Mouse (Mus musculus) E14TG2a.4 (cell line): ENCODE measurements around the gene Guca1b.

Source experiments
- H3K27me3 ChIP-seq: 2 replicates; pipeline ENCODE4 v1.6.1; 2014; ENCODE audit warnings: low read length, control low read depth; ENCODE audit not compliant: insufficient read depth
- H3K36me3 ChIP-seq: 2 replicates; pipeline ENCODE4 v1.6.1; 2014; ENCODE audit warnings: low read length, control low read depth; ENCODE audit not compliant: insufficient read depth
- H3K4me1 ChIP-seq: replicated peaks from 2 replicates; pipeline ENCODE4 v1.6.1; 2014; ENCODE audit warnings: low read depth, low read length, control low read depth
- H3K4me3 ChIP-seq: replicated peaks from 2 replicates; pipeline ENCODE4 v1.5.1; 2014; ENCODE audit warnings: mild to moderate bottlenecking, low read length
- H3K9me3 ChIP-seq: 2 replicates; pipeline ENCODE4 v1.6.1; 2014; ENCODE audit warnings: low read length, control low read depth
- CTCF ChIP-seq: conservative IDR thresholded peaks from 2 replicates; pipeline ENCODE4 v1.5.1; 2014; ENCODE audit warnings: low read length
- NANOG ChIP-seq: IDR thresholded peaks from 2 replicates; pipeline ENCODE4 v1.6.1; 2014; ENCODE audit warnings: borderline replicate concordance, low read length, mixed read lengths
- POU5F1 ChIP-seq: IDR thresholded peaks from 2 replicates; pipeline ENCODE4 v1.6.1; 2014; ENCODE audit warnings: low read length, borderline replicate concordance

The Guca1b gene

DNA sequence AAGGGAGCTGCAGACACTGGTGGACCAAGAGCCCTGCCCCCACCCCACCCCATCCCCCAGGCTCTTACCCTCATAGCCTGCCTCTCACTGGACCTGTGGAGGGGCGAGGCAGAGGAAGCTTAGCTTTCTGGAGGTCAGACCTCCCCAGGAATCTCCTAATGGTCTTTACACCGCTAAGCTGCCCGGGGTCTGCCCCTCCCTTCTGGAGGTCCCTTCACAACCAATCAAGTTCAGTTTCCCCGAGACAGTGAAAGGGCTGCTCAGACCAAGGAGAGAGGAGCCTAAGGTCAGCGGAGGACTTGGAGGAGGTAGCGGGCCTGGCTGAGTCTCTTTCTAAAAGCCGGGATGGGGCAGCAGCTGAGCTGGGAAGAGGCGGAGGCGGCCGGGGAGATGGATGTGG, at the start of gene Guca1b:
Guca1b (plus strand) TSS at position 249 of the 400 bp plus-strand sequence.
- no peak for TF ChIP-seq CTCF
- H3K4me1 ChIP-seq: peaks cover 17% of the 10 kb centered on the region
- H3K36me3 ChIP-seq: peaks cover 23% of the 10 kb centered on the region
- H3K27me3 ChIP-seq: no peaks in the 10 kb centered on the region
- peaks cover 35% of the 10 kb centered on the region for H3K9me3 ChIP-seq
- no peak within 1 kb of the TSS for H3K4me3 ChIP-seq

DNA sequence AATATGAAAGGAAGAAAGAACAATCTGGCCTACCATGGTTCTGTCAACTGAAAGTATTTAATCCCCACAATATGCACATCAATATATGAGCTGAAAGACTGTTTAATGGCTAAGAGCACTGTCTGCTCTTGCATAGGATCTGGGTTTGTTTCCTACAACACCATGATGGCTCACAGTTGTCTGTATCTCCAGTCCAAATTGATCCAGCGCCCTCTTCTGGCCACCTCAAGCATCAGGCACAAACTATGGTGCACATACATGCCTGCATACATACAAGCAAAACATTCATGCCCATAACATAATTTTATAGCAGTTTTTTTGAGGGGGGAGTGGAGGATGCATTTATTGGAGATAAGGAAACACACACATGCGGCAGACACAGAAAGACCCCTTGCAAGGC, 42.1 kb upstream of the Guca1b start:
- peaks cover 12% of the 10 kb centered on the region for H3K4me1 ChIP-seq
- TF ChIP-seq CTCF (peak; percentile 29), POU5F1 (no peak), NANOG (no peak)
- peaks cover 46% of the 10 kb centered on the region for H3K36me3 ChIP-seq
- H3K9me3 ChIP-seq: peaks cover 9% of the 10 kb centered on the region
- H3K4me3 ChIP-seq: no peak overlapping the region
- no peaks in the 10 kb centered on the region for H3K27me3 ChIP-seq

DNA sequence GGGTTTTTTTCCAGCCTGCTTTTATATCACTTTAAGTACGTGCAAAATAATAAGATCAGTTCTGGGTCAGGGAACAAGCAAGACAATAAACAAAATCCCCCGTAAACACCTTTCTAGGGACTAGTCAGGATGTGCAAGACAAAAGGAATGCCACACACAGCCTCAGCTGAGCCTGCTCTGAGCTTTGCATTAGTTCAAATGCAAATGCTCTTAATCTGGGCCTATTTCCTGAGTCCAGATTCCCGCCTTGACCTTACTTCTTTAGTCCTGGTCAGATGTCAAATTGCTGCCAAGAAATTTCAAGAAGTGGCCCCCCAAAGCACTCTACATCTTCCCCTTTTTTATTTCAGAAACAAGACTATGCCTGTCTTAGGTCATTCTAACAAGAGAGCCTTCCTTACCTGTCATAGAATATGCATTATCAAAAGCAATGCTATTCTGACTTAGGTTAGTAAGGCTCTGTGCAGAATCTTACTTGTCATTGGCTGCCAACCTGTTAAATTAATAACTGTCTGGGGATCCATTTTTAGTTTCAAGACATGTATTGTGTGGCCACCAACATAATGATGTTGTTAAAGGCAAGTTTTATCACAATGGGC, 35.4 kb upstream of the Guca1b start:
- Histone ChIP-seq H3K36me3 (peaks cover 83% of the 10 kb centered on the region), H3K4me3 (no peak overlapping the region), H3K4me1 (peaks cover 4% of the 10 kb centered on the region), H3K9me3 (peaks cover 62% of the 10 kb centered on the region), H3K27me3 (no peaks in the 10 kb centered on the region)
- TF ChIP-seq POU5F1: 0 out of 2 replicates have a peak, but pooled peaks have one; percentile 24
- no peak; the same call in 1 of the 2 replicates for TF ChIP-seq NANOG
- TF ChIP-seq CTCF: no peak

DNA sequence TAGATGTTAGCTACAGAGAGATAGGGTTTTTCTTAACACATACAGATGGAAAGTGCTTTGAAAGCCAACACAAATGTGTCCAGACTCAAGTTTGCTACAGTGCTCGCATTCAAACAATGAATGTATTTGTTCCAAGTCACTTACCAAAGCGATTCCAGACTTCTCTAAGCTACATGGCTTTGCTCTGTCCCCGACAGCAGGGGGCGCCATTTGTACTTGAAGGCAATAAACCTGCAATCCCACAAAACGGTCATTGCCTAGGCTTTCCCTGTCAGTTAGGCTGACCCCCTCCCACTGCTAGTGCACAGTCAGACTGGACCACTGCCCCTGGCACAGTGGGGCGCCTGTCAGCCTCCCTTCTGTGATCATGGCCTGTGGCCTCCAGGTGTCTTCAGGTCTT, 25.2 kb upstream of the Guca1b start:
- Histone ChIP-seq H3K9me3 (peaks cover 10% of the 10 kb centered on the region), H3K4me3 (no peak overlapping the region), H3K27me3 (no peaks in the 10 kb centered on the region), H3K36me3 (peaks cover 36% of the 10 kb centered on the region), H3K4me1 (no peaks in the 10 kb centered on the region)
- TF ChIP-seq CTCF (peak; percentile 87), POU5F1 (no peak)

DNA sequence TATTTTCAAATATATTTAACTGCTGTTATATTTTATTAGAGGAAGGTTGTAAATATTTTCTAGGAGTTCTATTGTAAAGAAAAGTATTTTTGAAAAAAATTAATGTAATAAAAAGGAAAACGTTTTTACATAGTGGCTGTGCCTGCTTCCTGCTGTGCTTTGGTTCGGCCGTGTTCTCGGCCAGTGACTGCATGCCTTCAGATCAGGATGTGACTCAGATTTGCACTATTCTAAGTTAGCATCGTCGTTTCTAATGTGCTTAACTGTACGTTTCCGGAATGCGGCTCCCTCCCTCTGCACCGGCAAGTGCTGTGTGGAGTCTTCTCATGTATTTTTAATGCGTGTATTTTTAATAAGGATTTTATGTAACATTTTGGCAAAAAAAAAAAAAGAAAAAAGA, 23.9 kb upstream of the Guca1b start:
- TF ChIP-seq CTCF (no peak), NANOG (no peak), POU5F1 (no peak)
- Histone ChIP-seq H3K9me3 (no peaks in the 10 kb centered on the region), H3K27me3 (no peaks in the 10 kb centered on the region), H3K4me3 (no peak overlapping the region), H3K4me1 (no peaks in the 10 kb centered on the region), H3K36me3 (peaks cover 23% of the 10 kb centered on the region)

DNA sequence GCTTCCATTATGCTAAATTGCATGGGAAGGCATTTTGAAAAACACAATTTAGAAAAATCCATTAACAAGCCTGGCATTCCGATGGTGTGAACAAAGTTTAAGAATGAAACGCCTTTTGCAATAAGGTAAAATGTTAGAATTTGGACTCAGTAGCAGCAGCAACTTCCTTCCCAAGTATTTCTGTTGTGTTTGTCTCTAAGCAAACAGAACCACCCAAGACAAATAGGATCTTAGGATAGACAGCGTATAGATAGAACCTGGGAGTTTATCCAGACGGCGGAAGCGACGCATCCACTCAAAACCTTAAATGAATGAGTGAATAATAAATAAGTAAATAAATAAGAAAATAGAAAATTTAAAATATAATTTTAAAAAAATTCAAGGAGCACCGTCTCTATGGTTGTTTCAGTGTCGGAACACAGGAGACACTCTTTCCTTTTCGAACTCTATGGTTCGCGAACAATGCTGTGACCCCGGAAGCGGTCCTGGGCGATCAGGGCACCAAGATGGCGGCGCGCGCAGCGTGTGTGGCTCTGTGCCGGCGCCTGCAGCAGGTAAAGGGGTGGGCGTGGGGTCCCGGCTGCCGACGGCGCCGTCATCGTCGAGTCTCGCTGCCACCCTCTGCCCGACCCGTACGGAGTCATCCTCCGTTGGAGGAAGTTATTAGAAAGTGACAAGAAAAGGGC, 16.6 kb upstream of the Guca1b start, which contains the start of gene Mrps10:
Mrps10 (plus strand) TSS at position 487 of the 686 bp plus-strand sequence.
- Histone ChIP-seq H3K27me3 (no peaks in the 10 kb centered on the region), H3K4me3 (peak within 1 kb of the TSS; percentile 91), H3K36me3 (peaks cover 26% of the 10 kb centered on the region), H3K4me1 (peaks cover 33% of the 10 kb centered on the region), H3K9me3 (no peaks in the 10 kb centered on the region)
- TF ChIP-seq CTCF: no peak

DNA sequence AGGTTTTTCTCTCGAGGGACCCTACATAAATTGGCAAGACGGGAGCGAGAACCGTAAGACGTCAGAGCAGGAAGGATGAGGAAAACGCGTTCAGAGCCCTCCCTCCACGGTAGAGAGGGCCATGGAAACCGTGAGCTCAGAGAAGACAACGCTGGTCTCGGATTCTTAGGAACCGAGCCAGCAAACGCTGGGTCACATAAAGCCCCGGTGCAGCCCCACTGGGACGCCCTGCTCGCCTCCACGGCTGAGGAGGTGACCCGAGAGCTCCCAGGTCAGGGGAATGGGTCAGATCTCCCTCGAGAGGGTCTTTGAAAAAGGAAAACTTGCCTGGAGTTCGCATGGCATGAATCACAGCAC, 16.1 kb upstream of the Guca1b start:
- TF ChIP-seq NANOG (no peak), POU5F1 (no peak), CTCF (no peak)
- peak overlapping the region; percentile 91 for H3K4me3 ChIP-seq
- no peaks in the 10 kb centered on the region for H3K9me3 ChIP-seq
- no peaks in the 10 kb centered on the region for H3K27me3 ChIP-seq
- H3K36me3 ChIP-seq: peaks cover 31% of the 10 kb centered on the region
- peaks cover 33% of the 10 kb centered on the region for H3K4me1 ChIP-seq

DNA sequence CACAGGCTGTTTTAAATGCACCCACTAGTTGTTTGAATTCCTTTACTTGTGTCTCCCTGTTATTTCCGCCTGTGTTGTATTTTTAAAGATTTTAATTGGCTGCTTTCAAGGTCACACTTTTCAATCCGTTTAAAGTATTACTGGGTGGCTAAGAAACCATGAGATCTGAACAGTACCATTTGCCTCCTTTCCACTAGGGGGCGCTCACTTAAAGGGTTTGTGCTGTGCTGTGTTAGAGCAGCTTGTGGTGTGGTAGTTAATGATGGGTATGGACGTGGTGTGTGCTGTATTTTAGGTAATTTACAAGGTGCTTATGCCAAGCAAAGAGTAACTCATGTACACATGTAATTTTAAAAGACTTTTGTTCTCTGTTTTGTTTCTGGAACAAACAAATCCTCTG, 13.7 kb upstream of the Guca1b start:
- TF ChIP-seq NANOG: no peak
- TF ChIP-seq CTCF: peak; percentile 96
- H3K36me3 ChIP-seq: peaks cover 55% of the 10 kb centered on the region
- peaks cover 39% of the 10 kb centered on the region for H3K4me1 ChIP-seq

DNA sequence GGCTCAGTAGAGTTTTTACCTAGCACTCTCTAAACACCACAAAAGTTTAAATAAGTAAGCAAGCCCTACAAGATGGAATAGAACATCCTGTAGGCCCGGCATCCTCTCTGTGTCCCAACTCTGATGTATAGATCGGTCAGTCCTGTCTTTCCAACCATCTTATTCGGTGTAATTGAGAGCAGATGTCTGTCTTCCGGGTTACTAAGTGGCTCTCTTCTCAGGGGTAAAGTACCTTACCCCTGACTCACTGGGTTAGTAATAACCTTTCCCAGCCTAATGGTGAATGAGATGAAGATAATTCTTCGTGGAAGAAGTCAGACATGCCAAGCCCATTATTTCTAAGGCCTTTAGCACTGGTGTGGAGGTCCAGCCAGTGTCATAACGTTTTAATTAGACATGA, 11.2 kb upstream of the Guca1b start:
- Histone ChIP-seq H3K4me3 (no peak overlapping the region), H3K4me1 (peaks cover 57% of the 10 kb centered on the region), H3K9me3 (no peaks in the 10 kb centered on the region), H3K27me3 (no peaks in the 10 kb centered on the region), H3K36me3 (peaks cover 79% of the 10 kb centered on the region)
- TF ChIP-seq POU5F1 (no peak), CTCF (no peak)

More for the DNA sequence above, 13.7 kb upstream of the Guca1b start:
- Histone ChIP-seq H3K9me3 (no peaks in the 10 kb centered on the region), H3K4me3 (no peak overlapping the region), H3K27me3 (no peaks in the 10 kb centered on the region)
